Mouse (Mus musculus): ENCODE results near the gene Olfr414.

The Olfr414 gene

DNA sequence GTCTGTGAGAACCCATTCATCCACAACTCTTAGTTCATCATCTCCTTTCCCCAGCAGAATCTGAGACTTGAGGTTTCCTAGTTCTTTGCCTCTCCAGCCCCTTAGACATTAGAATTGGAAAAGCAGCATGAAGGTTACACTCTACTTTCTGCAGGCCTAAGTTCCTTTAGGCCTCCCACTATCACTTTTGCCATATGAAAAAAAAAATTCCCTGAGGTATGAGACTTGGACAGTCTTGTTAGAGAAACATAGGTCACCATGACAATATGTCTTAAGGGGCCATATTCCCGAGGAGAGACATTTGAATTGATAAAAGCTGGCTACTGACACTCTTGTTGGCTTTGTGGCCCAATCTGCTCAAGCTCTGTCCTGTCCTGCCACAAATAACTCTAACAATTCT, at the start of gene Olfr414:
Olfr414 (plus strand) TSS at position 301 of the 400 bp plus-strand sequence.
- DNase-seq (ENCODE audit: low read depth) = no peak

DNA sequence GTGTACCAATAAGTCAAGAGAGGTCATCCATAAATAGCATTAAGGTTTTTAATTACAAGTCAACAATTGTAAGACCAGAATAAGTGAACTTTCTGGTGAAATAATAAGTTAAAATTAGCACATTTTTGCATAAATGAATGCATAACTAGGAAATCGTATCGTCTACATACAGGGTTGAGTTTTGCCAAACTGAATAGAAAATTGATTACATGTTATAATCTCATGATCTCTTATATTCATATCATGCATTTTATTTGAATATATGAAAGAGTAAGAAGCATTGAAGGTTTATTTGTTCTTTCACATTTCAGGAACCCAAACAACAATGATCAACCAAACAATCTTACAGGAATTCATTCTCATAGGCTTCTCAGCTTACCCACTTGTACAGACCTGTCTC, 33.1 kb upstream of the Olfr414 start, which contains the start of gene Olfr248:
Olfr248 (plus strand) TSS at position 301 of the 400 bp plus-strand sequence.
- DNase-seq (ENCODE audit: low read depth) = no peak

DNA sequence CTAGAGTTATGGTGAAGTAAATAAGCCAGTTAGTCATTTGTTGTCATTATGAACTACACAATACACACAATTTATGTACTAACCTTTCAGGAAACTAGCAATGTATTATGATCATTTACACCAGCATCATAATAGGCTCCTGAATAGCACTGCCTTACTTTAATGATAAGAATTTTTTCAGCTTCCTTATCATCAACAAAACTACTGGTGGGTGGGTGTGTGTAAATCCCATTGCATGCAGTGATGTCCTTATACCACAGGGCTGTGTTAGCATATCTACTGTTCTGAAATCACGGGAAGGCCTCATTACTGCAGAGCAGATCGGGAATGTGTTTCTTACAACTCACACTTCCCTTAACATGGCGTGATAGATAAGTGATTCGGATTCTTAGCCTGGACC, 905 bp upstream of the Olfr414 start:
- DNase-seq (ENCODE audit: low read depth) = no peak

DNA sequence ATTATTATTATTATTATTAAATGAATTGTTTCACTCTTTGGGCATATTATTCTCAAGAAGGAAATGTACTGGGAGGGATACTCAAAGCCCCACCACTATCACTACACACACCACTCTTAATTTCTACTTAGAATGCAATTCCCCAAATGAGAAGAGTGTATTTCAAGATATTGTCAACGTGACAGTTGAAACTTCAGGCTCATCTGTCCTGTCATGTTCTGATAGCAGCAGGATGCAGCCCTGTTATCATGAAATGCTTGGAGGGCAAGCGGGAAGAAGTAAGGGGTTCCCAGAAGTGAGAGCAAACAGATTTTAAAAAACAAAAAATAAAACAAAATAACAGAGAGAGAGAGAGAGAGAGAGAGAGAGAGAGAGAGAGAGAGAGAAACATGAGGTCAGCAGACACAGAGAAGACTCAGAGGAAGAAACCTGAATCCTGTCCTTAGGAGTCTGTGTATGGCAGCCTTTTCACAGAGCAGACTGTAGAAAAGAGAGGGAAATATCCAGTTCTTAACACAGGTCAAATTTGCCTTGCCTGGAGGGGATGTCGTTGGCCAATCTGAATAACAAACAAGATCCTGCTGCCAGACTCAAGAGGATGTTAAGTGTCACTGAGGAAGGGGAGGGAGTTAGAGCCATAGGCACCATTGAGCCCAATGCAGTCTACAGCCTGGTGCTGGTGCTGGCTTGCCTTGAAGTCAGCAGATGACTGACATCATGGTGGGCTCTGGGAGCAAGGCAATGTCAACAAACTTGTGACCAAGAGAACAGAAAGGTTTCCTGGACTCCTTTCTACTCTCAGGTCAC, 2.5 kb downstream of the Olfr414 start:
- no peak for DNase-seq (ENCODE audit: low read depth)

DNA sequence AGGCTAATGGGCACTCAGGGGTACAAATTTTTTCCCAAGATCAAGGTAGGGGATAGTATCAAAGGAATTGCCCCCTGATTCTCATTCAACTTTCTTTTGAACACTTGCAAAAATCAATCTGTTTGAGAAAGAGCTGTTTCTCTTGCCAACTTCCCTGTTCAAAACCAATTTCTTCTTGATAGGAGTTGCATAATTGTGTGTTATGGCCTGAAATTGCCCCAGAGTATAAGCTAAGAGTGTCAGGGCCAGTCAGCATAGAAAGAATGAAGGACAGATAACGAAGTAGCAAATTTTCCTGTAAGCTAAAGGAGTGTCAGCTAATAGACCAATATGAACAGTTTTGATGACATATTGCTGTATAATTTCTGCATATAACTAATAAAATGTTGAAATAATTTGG, 3.5 kb downstream of the Olfr414 start:
- no peak for DNase-seq (ENCODE audit: low read depth)

DNA sequence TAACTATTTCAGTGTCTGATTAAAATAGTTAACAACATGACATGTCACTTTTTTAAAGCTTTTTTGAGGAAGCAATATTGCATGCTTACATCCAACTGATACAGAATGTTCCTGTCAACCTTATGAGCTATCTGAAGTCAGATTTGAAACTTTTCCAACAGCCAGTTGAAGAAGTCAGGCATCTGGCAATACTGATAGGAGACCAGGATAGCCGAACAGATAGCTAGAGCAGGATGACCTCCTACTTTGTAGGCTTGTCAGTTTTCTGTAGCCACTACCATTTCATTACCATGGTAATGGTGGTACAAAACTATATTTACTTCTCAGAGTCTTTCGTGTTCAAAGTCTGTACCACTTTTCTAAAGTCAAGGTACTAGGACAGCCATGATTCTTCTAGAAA, 4.5 kb downstream of the Olfr414 start:
- DNase-seq (ENCODE audit: low read depth) = no peak

DNA sequence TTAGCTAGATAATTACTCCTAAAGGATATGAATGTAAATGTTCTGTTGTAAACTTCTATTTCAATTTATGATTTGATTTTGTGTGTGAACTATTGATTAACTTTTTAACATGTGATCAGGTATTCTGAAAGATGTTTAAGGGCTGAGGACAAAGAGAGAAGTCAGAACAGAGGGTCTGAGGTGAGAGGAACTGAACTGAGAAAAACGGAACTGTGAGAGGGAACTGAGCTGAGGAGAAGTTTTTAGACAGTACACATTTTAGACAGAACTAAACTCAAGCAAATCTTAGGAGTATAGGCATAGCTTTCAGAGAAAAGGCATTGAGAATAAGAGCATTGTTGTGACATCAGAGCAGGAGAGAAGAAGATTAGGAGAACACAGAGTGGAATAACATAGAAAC, 10.3 kb downstream of the Olfr414 start:
- no peak for DNase-seq (ENCODE audit: low read depth)

DNA sequence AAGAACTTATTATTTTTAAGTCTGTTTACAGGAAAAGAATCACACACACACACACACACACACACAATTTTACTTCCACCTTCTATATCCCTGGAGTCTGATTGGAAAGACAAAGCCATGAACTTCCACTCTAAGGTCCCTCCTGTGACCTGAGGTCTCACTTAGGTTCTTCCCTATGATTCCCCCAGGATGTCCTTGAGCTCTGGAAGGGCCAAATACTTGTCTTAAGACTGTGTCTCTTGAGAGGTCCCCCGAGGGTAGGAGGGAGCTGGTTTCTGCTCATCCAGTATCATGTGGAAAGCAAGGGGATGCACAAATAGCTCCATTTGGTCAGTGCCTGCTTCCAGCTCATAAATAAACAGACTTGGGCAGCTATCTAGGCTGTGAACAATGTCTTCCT, 17.9 kb downstream of the Olfr414 start, which contains the start of gene Olfr220:
Olfr220 (plus strand) TSS at position 301 of the 400 bp plus-strand sequence.
- DNase-seq (ENCODE audit: low read depth) = no peak

DNA sequence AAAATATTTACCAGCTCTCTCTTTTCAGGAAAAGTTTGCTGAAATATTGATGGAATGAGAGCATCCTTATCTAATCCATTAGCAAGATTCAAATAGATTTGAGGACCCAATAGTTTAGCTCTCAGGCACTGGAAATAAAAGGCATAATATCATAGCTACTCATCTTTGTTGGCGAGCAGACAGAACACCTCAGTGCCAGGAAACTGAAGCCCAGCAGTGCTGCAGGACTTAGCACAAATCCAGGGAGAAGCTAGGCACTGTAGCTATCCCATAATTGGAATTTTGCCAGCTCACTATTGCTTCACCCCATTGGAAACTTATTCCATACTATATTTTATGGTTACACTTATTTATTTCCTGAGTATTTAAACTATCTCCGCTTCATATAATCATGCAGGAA, 31.2 kb downstream of the Olfr414 start:
- DNase-seq (ENCODE audit: low read depth) = no peak

DNA sequence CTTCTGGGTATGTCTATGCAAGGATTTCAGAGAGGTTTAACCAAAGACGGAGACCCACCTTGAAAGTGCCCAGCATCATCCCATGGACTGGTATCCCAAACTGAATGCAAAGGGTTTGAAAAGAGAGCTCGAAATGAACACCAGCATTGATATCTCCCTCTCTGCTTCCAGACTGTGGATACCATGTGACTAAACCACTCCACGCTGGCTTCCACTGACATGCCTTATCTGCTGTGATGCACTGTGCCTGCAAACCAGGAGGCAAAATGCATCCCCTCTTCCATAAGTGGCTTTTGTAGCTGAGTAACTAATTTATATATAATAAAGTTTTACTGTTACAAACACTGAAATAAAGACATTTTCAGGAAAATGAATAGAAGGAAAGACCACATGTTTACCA, 41.5 kb downstream of the Olfr414 start:
- DNase-seq (ENCODE audit: low read depth) = no peak

DNA sequence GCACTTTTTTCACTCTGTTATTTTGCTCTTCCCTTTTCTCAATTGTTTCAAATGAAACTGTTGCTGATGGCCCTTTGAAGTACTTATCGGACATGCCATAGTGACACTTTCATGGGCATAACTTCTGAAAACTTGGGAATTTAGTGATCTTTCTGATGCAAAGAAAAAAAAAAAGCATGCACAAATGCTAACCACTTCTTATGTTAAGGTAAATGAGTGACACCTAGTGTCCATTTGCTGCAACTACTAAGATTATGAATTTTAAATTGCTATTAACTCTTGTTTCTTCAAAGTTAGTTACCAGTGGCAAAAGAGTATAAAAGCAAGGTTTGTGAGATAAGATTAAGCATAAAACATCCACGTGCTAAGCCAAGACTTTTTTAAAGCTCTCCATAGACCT, 42.4 kb downstream of the Olfr414 start:
- DNase-seq (ENCODE audit: low read depth) = peak; percentile 41

DNA sequence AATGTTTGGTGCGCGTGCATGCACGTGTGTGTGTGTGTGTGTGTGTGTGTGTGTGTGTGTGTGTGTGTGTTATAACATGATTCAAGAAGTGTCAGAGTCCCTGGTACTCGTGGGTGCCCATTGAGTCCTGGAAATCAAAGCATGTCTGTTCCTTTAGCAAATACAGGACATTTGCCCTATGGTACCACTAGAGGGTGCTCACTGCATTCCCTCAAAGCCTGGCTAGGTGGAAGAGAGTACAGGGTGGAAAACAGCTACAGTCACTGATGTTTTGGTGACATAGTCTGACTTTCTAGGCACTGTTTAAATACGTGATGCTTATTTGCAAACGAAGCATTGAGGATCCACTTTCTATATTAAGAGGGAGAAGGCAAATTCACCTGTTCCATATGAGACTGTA, 45.9 kb downstream of the Olfr414 start:
- DNase-seq (ENCODE audit: low read depth) = peak; percentile 37

DNA sequence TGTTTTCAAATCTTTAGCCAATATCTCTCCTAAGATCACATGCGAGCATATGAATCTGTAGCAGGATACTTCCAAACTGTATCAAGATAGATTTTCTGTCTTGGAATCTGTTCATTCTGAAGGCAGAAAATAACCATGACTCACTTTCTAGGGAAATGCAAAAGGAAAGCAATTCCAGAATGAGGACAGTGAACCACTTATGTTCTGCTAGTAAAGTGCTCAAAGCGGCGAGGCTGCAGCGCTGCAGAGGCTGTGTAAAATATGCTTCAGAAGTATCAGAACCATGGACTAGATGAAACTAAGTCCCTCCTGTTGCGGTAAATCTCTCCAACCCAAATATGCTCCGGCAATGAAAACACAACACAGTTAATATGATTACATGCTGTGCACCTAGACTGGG, 58.7 kb downstream of the Olfr414 start:
- DNase-seq (ENCODE audit: low read depth) = no peak
